Mouse (Mus musculus) adrenal gland, adult 2 months (tissue): ENCODE measurements around the gene Mgl2. TPM values are rescaled to one million over a fixed set of nuclear protein-coding genes. Genes with fewer than 3 reads are reported as not detected.
"Not testable (repeated sequence)": the region's sequence is repeated elsewhere in the genome, so short reads cannot be mapped to it uniquely, and the experiment has no call there.

Experiments
- DNase-seq: peaks from one replicate; pipeline ENCODE4 v3.0.0; 2021
- long read RNA-seq: library from polyadenylated mRNA; stranded (forward); transcript quantifications from one replicate; pipeline ENCODE4 v2.0.0, GENCODE M21; 2021
- polyA plus RNA-seq: library from polyadenylated mRNA; depleted of rRNA; stranded (reverse); fragments of >200 nt; gene quantifications from 2 replicates; pipeline ENCODE4 v1.2.3, GENCODE M21; 2012; rRNA removed
- total RNA-seq, 2 experiments: library from RNA; stranded (reverse); gene quantifications; 2 replicates each; pipeline ENCODE4 v1.2.3; 2021

Mgl2 gene
- total RNA-seq (1 to 10 TPM; 3.5 to 8.1 TPM), polyA plus RNA-seq (2.2 and 2.3 TPM in 2 replicates)
- long read RNA-seq, transcript Mgl2-201 (10 exons, 1,586 nt), result major isoform, 8 of 9 reads
- long read RNA-seq, partial matches to known transcripts, result 0 of 9 reads
- long read RNA-seq, other reads (novel, unspliced or antisense), result 1 of 9 reads

- DNase-seq, result no peak
These were observed at the start of gene Mgl2 for GRCm38 (mm10) chr11:70129926-70130379. Mgl2 (plus strand) TSS chr11:70130329.

GRCm38 (mm10) chr11:70080803-70081590, 49.1 kb upstream of the Mgl2 start:
- no peak for DNase-seq

GRCm38 (mm10) chr11:70084563-70084962, 45.6 kb upstream of the Mgl2 start:
- no peak for DNase-seq

- peak; percentile 83 for DNase-seq
These were observed 37.9 kb upstream of the Mgl2 start, which contains the start of gene Asgr2 for GRCm38 (mm10) chr11:70091986-70092783. Asgr2 (plus strand) TSS chr11:70092644.

GRCm38 (mm10) chr11:70097396-70097795, 32.7 kb upstream of the Mgl2 start:
- DNase-seq, result no peak

- peak; percentile 27 for DNase-seq
These were observed 31.0 kb upstream of the Mgl2 start for GRCm38 (mm10) chr11:70099102-70099501.

GRCm38 (mm10) chr11:70099809-70100208, 30.3 kb upstream of the Mgl2 start:
- DNase-seq, result peak; percentile 75

GRCm38 (mm10) chr11:70103701-70104315, 26.3 kb upstream of the Mgl2 start:
- DNase-seq, result peak; percentile 68

GRCm38 (mm10) chr11:70107085-70107484, 23.0 kb upstream of the Mgl2 start:
- DNase-seq, result no peak

- no peak for DNase-seq
These were observed 20.0 kb upstream of the Mgl2 start for GRCm38 (mm10) chr11:70110146-70110545.

GRCm38 (mm10) chr11:70114562-70114961, 15.6 kb upstream of the Mgl2 start:
- DNase-seq, result no peak

GRCm38 (mm10) chr11:70115901-70116300, 14.2 kb upstream of the Mgl2 start:
- no peak for DNase-seq

- not testable (repeated sequence) for DNase-seq
These were observed 4.9 kb downstream of the Mgl2 start for GRCm38 (mm10) chr11:70135001-70135400.

GRCm38 (mm10) chr11:70135925-70136324, 5.8 kb downstream of the Mgl2 start:
- DNase-seq, result not testable (repeated sequence)

- peak; percentile 13 for DNase-seq
These were observed 9.0 kb downstream of the Mgl2 start for GRCm38 (mm10) chr11:70139171-70139570.

GRCm38 (mm10) chr11:70151072-70151471, 20.9 kb downstream of the Mgl2 start:
- DNase-seq, result no peak

GRCm38 (mm10) chr11:70155897-70156296, 25.8 kb downstream of the Mgl2 start, which contains the start of gene Clec10a:
Clec10a (plus strand) TSS chr11:70156197.
- DNase-seq, result not testable (repeated sequence)

GRCm38 (mm10) chr11:70162336-70162735, 32.2 kb downstream of the Mgl2 start:
- DNase-seq, result no peak

- DNase-seq, result peak; percentile 27
These were observed 36.1 kb downstream of the Mgl2 start for GRCm38 (mm10) chr11:70165972-70166921.

- no peak for DNase-seq
These were observed 38.0 kb downstream of the Mgl2 start for GRCm38 (mm10) chr11:70168136-70168535.

- not testable (repeated sequence) for DNase-seq
These were observed 39.3 kb downstream of the Mgl2 start for GRCm38 (mm10) chr11:70169471-70169870.
